Mouse (Mus musculus) adrenal gland, postnatal 10 days (tissue): ENCODE data around the gene Naa10. TPM values are rescaled to one million over a fixed set of nuclear protein-coding genes. Genes with fewer than 3 reads are reported as not detected.

ENCODE experiments used
- total RNA-seq, 2 experiments: library from RNA; stranded (reverse); gene quantifications; 2 replicates each; pipeline ENCODE4 v1.2.3; 2021

The Naa10 gene
- total RNA-seq, 2 experiments from 2014 or later: 86.5 to 99.0 TPM

Other genes starting within 250 kb of the Naa10 start
- 10 to 100 TPM; 31.9 to 43.3 TPM for gene Slc6a8, start 248.8 kb downstream of the Naa10 start, total RNA-seq
- 100 to 1,000 TPM; 233 to 236 TPM for gene Bcap31, start 205.8 kb downstream of the Naa10 start, total RNA-seq
- gene Abcd1, start 205.3 kb downstream of the Naa10 start, total RNA-seq: 10 to 100 TPM; 24.7 to 31.8 TPM
- gene Plxnb3, start 164.9 kb downstream of the Naa10 start, total RNA-seq: 1 to 10 TPM in 1 of 2 experiments, under 1 TPM in 1; 0.99 to 1.2 TPM
- 1 to 10 TPM; 2.7 to 7.8 TPM for gene Srpk3, start 147.5 kb downstream of the Naa10 start, total RNA-seq
- 100 to 1,000 TPM; 681 to 708 TPM for gene Idh3g, start 135.0 kb downstream of the Naa10 start, total RNA-seq
- 100 to 1,000 TPM; 166 to 177 TPM for gene Ssr4, start 134.9 kb downstream of the Naa10 start, total RNA-seq
- gene Pdzd4, start 97.0 kb downstream of the Naa10 start, total RNA-seq: 1 to 10 TPM; 5.1 to 5.9 TPM
- gene Avpr2, start 29.8 kb downstream of the Naa10 start, total RNA-seq: not detected
- 10 to 100 TPM in 1 of 2 experiments, 1 to 10 TPM in 1; 9.9 to 24.7 TPM for gene L1cam, start 25.8 kb downstream of the Naa10 start, total RNA-seq
- 1 to 10 TPM; 7.9 to 9.2 TPM for gene Arhgap4, start 74 bp downstream of the Naa10 start, total RNA-seq
- gene Renbp, start 8.9 kb upstream of the Naa10 start, total RNA-seq: 10 to 100 TPM; 17.4 to 19.2 TPM
- gene Hcfc1, start 44.4 kb upstream of the Naa10 start, total RNA-seq: 10 to 100 TPM; 51.0 to 74.9 TPM
- gene Irak1, start 102.0 kb upstream of the Naa10 start, total RNA-seq: 10 to 100 TPM; 82.2 to 96.8 TPM
- gene Opn1mw, start 205.5 kb upstream of the Naa10 start, total RNA-seq: not detected
- gene Mecp2, start 213.4 kb upstream of the Naa10 start, total RNA-seq: 10 to 100 TPM; 30.1 to 34.9 TPM
- not detected for gene Tex28, start 245.9 kb upstream of the Naa10 start, total RNA-seq